Mouse (Mus musculus): ENCODE data around the gene Gxylt1.
"Not testable (repeated sequence)": the region's sequence is repeated elsewhere in the genome, so short reads cannot be mapped to it uniquely, and the experiment has no call there.

Gene Gxylt1

DNA sequence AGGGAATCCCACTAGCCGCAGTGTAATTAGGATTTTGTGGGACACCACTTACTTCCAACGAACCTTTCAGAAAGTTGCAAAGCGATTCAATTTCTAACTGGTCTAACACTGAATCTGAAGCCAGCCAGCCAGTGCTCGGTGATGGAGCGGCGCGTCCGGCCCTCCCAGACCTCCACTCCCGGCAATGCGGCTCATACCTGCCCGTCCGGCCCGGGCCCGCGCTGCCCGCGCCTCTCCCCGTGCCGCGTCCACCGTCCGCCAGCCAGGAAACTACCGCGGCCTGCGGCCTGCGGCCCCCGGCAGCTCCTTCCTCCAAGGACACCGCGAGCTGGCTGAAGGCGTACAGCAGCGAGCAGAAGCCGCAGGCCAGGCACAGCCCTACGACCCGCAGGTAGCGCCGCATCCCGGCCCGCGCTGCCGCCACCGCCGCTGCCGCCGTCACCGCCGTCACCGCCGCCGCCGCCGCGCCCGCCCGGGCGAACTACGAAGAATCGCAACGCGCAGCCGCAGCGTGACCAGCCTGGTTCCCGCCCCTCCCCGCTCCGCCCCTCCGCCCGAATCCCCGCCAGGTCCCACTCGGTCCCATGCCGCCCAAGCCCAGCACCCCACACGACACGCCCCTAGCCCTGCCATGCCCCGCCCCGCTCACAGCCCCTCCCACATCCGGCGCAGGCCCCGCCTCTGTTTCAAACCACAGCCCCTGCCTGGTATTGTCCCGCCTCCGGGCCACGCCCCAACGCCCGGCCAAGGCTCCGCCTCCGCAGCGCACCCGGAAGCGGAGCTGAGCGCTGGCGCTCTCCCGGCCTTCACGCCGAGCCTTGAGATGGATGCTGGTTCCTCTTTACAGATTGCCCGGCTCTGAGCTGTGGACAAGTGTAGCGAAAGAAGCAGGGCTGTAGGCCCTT, at the start of gene Gxylt1:
Gxylt1 (minus strand) TSS at position 501 of the 905 bp plus-strand sequence.
- DNase-seq = peak; percentile 100

DNA sequence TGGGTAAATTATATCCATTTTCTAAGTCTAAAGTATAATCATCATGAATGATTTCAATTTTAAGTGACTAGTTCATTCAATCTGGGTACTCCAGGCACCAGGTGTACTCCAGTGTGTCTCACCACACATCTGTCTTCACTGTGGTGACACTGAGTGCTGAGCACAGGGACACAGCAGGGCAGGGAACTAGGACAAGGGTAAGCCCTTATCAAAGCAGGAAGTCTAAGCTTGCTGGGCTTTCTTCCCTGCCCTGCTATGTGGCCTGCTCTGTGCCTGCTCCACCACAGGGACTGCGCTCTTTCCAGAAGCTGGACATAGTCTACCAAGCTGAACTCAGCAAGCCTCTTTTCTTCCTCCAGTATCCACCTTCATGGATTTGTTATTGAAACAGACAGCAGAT, 43.8 kb upstream of the Gxylt1 start:
- no peak for DNase-seq

DNA sequence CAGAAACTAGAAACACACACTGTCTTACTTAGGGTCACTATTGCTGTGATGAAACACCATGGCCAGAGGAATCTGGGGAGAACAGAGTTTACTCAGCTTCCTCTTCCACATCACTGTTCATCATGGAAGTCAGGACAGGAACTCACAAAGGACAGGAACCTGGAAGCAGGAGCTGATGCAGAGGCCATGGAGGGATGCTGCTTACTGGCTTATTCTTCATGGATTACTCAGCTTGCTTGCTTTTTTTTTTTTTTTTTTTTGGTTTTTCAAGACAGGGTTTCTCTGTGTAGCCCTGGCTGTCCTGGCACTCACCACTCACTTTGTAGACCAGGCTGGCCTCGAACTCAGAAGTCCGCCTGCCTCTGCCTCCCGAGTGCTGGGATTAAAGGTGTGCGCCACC, 35.3 kb upstream of the Gxylt1 start:
- DNase-seq = not testable (repeated sequence)

DNA sequence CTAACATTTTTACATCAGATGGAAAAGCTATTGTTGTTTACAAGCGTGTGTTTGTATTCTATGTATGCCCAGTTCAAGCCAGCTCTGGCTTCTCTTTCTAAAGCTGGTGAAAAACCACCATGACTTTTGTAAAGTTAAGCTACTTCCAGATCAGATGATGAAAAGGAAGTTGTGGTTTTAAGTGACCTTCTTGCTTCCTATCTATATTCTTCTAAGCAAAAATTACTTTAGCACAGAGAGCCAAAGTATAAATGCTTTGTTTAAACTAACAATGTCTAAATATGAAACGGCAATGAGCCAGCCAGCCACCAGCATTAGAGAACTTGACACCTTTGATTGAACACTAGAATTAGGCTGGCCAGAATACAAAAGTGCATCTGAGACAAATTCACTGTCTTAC, 23.2 kb upstream of the Gxylt1 start:
- DNase-seq = no peak

DNA sequence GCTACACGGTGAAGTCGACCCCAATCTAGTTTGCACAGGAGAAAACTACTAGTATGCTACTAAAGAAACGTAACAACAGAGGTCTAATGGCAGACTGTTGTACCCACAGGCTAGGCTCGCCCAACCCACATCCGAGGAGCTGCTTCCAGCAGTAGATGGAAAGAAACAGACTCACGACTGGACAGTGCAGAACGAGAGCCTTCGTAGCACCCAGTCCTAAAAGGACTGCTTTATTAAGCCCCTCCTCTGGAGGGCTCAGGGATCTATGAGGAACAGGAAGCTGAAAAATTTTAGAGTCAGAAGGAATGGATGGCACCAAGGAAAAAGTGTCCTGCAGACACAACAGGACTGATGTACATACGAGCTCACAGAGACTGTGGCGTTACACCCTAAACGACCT, 19.5 kb upstream of the Gxylt1 start:
- no peak for DNase-seq

DNA sequence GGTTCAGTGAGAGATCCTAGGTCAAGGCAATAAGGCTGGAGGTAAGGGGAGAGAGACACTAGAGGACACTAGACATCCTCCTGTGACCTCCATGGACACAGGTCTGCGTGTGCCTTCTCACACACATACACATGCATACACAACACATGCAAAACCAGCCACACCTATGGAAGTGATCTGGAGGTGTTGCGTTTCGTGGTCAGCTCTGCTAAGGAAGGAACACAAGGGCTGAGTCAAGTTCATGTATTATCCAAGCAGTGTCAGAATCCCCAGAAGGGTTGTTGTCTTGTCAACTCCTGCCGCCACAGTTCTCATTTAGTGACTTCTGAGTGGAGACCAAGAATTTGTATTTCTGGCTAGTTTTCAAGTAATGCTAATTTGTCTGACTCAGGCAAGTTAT, 13.3 kb upstream of the Gxylt1 start:
- DNase-seq = no peak

DNA sequence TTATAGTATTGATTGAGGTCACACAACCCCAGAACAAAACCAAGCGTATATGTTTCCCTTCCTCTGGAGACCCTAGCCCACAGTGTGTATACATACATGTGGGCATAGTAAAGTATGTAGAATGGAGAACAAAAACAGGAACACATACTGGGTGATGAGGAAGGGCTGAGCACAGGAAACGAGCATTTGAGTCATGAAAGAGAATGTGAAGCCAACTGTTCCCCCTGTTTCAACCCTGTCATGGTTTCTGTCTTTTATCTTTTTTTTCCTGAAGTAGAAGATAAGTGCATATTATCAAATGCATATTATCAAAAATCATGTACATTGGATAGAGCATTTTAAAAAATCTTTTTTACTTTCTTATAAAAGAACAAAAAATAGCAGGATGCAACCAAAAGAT, 12.6 kb upstream of the Gxylt1 start:
- DNase-seq = no peak

DNA sequence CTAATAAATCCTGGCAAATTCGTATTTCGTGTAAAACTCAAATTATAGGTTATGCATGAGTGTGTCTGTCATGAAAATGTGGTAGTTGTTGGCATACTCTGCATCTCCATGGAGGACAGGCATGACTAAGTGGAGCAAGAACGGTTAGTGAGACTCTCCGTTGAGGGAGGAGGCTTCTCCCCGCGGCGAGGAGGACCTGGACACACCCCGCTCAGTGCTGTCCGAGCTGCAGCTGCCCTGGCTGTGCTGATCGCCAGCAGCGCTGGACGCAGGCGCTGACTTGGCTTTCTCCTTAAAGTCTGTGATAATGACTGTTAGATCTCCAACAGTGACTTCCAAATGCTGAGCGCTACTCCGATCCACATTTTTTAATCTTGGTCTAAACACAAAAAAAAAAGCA, 10.3 kb upstream of the Gxylt1 start:
- DNase-seq = no peak

DNA sequence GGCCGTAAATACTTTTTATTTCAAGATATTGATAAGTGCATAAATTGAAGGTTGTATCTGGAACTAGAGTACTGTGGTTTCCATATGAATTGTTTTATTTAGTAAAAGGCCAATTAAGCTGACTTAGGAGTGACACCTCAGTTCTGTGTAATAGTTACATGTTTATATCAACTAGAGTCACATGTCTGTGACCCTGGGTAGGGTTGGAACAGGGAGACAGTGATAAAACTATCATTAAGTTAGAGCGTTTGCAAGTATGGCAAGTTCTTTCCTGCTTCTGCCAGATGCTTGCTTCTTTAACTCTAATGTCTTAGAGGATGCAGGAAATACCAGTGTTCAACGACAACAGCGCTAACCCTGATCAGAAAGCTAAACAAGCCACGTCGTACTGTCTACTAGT, 9.3 kb upstream of the Gxylt1 start:
- DNase-seq = no peak

DNA sequence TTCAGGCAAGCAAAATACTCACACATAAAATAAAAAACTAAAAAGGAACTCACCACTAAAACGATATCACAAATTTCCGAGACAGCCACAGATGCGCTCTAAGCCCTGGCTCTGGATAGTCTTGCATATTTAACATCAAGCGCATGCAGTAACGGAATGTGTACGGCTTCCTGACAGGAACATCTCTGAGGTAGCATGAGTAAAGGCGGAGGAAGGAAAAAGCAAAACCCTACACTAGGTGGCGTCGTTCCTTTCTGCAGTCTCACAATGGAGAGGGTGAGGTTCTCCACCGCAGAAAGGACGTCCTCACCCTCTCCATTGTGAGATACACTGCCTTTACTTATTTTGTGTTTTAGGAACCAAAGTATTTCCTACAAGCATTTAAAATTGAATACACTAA, 8.4 kb upstream of the Gxylt1 start:
- peak; percentile 37 to 40 for DNase-seq

DNA sequence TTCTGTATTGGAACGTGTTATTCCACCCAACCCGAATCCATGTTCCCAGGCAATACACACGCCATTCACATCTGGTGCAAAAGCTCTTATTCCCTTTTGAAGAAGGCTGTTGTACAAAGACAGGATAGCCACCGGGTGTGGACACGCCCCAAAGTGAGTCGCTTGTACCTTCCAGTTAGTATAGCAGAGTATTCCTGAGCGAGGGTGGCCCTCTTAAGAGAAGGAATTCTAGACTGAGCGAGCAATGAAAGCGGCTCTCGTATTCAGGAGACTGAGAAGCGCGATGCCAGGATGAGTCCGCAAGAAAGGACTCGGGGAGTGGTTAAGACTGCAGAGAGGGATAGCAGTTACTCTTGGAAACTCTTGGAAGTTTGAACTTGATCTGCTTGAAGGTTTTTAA, 1.3 kb upstream of the Gxylt1 start:
- DNase-seq = peak; percentile 16 to 29

DNA sequence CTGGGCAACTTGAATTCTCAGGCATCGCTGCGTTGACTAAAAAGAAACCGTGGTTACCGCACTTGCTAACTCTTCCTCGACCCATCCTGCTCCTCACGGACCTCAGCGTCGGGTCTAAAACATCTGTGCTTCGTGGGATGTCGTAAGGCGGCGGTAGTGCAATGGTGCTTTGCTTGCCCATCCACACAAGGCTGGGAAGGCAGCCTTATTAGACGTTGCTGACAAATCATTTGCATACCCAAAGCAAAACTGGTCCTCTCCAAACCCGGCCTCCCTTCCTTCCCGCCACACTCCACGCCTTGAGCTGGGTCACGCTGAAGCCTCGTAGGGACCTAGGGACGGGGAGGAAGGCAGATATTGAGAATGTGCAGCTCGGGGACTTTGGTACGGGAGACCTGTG, 644 bp upstream of the Gxylt1 start:
- no peak for DNase-seq

DNA sequence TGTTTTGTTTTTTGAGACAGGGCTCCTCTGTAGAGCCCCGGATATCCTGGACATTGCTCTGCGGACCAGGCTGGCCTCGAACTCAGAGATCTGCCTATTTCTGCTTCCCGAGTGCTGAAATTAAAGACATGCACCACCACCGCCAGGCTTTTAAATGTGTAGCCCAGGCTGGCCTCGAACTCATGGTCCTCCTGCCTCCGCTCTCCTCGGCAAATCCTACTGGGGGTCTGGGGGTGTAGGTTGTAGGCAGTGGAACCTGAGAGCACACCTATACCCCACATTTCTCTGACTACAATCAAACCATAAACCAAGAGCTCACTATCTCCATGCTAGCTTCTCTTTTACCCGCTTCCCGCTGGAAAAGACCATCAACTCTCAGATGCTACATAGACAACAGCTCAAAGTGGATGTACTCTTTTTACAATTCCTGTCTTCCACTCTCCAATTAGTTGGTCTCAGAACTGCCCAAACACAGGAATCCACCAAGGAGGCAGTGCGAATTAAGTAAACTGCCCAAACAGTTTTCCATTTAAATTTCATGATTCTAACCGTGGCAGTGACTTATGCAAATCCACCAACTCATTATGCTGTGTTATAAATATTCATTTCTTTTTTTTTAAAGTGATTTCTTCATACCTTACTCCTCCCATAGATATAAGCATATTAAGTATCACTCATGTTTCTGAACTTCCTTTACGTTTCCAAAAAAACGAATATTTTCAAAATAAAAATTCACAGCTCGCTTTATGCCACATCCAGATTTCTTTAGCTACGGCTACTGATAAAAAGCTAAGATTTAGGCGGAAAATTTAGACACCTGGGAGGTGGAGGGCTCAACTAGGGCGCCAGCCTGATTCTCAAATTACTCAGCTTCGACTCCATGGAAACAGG, 946 bp downstream of the Gxylt1 start:
- DNase-seq = no peak

DNA sequence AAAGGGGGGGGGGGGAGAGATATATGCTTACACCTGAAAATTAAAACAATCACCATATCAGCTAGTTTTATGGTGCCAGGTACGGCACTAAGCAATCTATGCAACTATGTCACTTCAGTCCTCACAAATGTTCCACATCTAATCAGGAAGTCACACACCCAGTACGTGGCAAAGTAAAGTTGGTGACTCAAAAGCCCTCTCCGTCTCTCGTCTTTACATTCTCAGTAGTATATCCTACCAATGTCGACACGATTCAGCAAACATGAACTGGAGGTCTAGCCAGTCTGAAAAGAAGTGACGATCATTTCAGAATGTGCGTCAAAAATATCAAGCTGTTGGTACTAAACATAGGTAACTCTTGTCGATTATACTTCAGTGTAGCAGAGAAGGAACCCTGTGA, 2.0 kb downstream of the Gxylt1 start:
- DNase-seq = no peak

DNA sequence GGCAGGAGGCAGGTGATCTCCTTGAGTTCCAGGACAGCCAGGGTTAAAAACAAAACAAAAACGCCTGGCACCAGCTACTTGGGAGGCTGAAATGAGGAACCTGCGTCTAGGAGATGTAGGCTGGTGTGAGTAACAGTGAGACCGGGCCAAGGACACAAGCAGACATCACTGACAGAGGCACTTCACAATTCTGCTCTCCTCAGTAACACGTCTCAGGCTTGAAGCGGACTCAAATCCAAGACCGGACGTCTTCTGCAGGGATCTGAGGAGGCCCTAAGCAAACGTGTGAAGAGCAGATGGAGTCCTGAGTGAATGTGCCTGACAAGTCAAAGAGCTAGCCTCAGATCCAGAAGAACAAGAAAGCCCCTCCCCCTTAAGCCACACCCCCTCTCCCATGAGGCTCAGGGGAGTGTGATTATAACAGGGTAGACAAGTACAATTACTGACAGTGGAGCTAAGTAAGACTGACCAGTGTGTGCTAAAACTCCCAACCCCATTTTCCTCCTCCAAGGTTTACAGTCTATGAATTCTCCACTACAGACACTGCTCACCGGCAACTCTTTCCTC, 4.6 kb downstream of the Gxylt1 start:
- peak in 1 of 2 experiments; percentile 14 for DNase-seq

DNA sequence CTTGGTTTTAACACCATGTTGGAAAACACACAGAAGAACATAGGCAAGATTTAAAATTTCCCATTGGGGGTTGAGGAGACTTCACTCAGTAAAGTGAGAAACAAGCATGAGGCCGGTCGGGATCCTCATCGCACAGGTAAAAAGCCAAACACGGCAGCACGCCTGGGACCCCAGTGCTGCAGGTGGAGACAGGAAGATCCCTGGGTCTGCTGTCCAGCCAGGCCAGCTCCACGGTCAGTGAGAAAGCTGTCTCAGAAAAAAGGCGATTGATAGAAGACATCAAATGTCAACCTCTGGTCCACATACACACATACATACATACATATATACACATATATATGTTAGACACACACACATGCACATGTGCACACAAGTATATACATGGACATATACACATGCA, 5.4 kb downstream of the Gxylt1 start:
- no peak for DNase-seq

DNA sequence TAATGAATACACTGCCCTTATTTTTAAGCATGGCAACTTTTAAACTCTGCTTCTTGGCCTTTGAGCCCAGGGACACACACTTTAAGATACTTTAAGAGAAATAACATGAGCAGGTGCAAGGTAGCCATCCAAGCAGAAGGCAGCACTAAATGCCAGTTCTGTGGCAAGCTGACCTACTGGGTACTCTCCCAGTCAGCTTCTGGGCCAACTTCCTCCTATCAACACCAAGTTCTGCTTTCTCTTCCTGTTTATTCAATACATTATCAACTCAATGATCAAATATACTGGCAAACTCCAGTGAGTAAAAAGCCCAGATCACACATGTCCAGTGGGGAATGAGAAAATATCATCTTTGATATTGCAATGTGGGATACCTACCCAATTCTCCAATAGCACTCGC, 7.0 kb downstream of the Gxylt1 start:
- no peak for DNase-seq

DNA sequence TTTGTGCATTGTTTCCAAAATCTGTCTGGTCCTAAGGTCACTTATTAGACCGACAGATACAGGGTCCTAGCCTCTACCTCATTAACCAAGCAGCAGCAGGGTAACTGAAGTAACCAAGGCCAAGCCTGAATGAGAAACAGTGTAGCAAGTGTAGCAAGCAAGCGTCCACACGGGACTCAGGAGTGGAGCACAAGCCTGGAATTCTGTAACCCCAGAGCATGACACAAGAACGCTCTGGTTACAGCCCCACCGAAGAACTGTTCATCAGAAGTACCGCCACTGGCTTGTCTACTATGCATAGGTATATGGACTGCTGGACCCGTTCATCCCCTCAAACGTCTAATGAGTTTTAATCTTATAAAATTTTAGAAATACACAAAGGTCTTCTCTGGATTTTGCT, 7.5 kb downstream of the Gxylt1 start:
- no peak for DNase-seq

DNA sequence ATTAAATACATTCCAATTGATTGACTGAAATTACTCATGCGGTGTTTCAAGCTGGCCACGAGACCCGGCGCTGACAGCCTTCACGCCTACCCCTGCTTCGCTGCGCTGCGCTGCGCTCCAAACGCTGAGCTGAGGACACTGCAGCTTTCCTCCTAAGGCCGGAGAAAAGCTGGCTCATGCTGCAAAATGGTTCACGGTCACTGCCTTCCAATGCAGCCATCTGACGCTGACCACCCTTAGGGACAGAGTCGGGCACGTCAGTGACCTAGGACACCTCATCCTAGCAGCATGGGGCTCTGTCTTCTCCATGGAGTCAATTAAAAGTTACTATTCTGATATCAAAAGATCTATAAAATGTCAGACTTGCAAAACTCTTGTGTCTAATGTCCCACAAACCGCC, 8.6 kb downstream of the Gxylt1 start:
- no peak for DNase-seq

DNA sequence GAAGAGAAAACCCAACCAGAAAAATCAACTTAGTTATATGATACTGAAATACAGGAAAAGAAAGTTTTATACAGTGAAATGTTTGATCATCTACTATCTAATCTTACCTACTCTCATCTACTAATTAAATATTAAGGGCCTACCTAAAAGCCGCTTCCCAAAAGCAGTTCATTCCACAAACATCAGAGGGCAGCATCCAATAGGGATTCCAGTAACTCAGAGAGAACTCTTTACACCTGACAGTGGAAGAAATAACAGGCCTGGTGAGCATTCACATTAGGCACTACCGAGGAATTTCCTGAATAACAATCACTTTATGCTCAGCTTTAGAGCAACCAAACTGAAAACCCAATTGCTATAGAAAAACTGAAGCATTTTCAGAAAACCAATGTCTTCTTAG, 9.3 kb downstream of the Gxylt1 start:
- peak; percentile 73 to 76 for DNase-seq

DNA sequence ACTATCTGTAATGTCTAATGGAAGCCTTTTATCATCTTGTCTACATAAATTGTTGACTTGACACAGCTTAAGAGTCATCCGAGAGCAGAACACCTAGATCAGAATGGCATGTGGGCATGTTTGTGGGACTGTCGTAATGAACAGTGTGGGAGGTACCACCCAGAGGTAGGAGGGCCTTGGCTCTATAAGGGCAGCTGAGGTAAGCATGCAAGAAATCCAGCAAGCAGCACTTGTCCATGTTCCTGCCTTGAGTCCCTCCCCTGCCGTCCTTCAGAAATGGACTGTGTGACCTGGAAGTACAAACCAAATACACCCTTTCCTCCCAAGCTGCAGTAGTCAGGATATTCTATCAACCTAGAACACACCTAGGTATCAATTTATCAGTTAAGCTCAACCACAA, 9.7 kb downstream of the Gxylt1 start:
- no peak for DNase-seq

DNA sequence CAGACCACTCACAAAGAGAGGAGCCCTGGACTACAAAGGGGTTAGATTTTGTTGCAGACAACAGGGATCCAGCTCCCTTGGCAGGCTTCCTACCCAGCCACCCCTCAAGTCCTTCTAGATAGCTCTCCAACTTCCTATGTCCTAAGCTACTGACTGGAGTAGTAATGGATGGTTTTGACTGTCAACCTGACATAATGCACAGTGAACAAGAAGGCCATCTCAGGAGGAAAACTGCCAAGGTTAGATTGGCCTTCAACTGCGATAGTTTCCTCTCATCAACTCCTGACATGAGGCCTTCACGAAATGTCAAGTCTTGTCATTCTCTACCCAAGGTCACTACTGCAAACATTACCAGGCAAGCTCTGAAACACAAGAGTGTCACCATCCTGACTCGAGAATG, 10.8 kb downstream of the Gxylt1 start:
- DNase-seq = no peak

DNA sequence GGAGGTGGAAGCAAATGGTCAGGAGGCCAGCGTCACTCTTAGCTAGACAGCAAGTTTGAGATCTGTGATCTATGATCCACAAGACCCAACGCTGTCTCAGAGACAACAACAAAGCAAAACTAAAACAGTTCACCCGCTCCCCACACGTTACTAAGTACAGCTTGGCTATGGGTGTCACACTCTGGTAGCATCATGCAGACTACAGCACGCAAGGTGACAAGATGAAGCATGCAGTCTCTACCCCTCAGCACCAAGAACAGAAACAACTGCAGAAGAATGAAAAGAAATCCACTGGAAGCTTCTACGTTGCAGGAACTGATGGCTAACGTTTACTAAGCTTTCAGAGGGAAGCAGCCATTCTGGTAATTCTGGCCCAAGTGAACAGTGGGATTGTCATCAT, 11.4 kb downstream of the Gxylt1 start:
- no peak for DNase-seq

DNA sequence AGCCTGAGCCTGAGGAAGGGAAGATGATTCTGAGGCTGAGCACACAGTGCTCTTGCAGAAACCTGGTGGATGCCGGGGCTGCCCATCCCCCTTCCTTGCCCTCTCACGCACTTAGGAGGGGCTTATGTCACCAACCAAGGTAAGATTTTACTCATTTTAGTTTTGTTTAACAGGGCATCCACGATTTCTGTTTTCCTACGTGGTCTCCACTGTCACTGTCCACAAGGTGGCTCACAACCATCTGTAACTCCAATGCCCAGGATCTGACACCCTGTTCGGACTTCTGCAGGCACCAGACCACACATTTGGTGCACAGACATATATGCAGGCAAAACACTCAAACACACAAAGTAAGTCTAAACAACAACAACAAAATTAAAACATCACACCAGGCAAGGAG, 12.2 kb downstream of the Gxylt1 start:
- DNase-seq = no peak
